Mouse (Mus musculus): ENCODE data around the gene Cd151.
A peak's percentile ranks its signal among the peaks of the same experiment; 100 is the strongest.

Gene Cd151

DNA sequence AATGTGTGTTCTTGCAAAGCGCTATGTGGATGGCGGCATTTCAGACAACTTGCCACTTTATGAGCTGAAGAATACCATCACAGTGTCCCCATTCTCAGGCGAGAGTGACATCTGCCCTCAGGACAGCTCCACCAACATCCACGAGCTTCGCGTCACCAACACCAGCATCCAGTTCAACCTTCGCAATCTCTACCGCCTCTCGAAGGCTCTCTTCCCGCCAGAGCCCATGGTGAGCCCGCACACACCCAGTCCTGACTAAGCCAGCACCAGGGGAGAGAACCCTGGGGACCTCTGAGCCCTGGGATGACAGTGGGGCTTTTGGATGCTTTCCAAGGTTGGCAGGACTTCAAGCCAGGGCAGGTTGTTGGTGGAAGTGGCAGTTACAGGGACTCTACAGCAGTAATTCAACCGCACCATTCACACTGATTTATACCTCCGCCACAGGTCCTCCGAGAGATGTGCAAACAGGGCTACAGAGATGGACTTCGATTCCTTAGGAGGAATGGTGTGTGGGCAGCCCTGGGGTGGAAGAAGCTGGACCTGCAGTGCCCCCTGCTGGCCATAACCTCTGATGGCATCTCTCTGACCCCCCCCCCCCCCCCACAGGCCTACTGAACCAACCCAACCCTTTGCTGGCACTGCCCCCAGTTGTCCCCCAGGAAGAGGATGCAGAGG lies 9.1 kb upstream of the Cd151 start:
- DNase-seq (ENCODE audit: low spot score in 2 of 2) = peak in 1 of 2 experiments; percentile 29

DNA sequence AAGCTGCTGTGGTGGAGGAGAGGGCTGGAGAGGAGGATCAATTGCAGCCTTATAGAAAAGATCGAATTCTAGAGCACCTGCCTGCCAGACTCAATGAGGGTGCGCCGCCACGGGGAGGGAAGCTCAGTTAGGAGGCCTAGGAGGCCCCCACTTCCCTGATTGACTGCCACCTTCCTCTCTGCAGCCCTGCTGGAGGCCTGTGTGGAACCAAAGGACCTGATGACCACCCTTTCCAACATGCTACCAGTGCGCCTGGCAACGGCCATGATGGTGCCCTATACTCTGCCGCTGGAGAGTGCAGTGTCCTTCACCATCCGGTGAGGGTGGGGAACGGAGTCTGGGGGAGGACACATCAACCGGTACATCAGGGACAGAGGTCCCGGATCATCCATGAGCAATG lies 8.5 kb upstream of the Cd151 start:
- DNase-seq (ENCODE audit: low spot score in 2 of 2) = peak in 1 of 2 experiments; percentile 21

DNA sequence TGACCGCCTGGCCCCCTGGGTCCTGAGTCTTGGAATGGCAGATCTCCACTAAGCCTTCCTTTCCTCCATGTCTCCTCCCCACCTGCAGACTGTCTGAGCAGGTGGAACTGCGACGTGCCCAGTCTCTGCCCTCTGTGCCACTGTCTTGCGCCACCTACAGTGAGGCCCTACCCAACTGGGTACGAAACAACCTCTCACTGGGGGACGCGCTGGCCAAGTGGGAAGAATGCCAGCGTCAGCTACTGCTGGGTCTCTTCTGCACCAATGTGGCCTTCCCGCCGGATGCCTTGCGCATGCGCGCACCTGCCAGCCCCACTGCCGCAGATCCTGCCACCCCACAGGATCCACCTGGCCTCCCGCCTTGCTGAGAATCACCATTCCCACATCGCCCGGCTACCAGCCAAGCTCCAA lies 7.9 kb upstream of the Cd151 start:
- DNase-seq (ENCODE audit: low spot score in 2 of 2) = peak in 1 of 2 experiments; percentile 24

DNA sequence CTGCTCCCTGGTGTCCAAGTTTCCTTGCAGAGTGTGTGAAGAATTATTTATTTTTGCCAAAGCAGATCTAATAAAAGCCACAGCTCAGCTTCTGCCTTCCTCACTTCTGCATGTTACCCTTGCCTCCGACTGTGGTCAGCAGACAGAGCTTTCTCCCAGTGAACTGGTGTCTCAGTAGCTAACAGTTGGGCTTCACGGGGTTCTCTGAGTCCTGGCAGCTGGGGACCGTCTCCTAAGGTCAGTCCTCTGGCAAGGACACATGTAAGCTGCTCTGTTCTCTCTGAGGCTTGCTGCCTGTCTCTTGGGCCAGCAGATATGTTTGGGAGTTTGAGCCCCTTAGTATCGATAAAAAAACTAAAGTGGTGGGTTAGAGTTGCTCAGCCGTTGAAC lies 7.2 kb upstream of the Cd151 start:
- no peak for DNase-seq (ENCODE audit: low spot score in 2 of 2)

DNA sequence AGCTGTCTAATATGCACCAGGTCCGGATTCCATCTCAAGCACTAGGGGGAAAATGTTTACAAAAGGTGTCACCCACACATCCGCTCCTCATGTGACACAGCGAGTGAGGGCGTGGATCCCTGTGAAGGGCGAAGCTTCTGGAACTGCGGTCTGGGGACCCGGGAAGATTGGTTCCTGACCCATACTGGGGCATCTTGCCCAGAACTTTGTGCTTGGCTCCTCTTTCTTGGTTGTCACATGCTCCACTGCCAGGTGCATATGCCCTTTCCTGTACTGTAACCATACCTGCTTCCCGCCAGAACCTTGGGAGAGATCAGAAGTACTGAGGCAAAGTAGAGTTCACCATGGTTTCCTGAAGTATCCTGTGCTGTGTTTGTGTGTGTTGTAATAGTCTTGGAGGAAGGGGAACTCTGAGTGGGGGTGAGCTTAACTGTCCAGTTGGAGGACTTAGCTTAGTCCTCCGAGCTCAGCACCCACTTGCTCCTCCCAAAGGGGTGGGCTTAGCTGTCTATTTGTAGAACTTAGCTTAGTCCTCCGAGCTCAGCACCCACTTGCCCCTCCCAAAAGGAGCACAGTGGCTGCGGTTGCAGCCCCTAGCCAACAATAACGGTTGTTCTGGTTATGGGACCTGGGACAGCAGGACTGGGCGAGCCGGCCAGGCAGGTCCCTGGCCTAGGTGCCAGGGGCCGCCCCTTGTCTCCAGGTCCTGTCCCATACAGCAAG lies 6.6 kb upstream of the Cd151 start, which contains the start of gene Cracr2b:
Gene Cracr2b (plus strand): TSS at position 704 of the 723 bp plus-strand sequence.
- DNase-seq (ENCODE audit: low spot score in 2 of 2) = peak in 1 of 2 experiments; percentile 39

DNA sequence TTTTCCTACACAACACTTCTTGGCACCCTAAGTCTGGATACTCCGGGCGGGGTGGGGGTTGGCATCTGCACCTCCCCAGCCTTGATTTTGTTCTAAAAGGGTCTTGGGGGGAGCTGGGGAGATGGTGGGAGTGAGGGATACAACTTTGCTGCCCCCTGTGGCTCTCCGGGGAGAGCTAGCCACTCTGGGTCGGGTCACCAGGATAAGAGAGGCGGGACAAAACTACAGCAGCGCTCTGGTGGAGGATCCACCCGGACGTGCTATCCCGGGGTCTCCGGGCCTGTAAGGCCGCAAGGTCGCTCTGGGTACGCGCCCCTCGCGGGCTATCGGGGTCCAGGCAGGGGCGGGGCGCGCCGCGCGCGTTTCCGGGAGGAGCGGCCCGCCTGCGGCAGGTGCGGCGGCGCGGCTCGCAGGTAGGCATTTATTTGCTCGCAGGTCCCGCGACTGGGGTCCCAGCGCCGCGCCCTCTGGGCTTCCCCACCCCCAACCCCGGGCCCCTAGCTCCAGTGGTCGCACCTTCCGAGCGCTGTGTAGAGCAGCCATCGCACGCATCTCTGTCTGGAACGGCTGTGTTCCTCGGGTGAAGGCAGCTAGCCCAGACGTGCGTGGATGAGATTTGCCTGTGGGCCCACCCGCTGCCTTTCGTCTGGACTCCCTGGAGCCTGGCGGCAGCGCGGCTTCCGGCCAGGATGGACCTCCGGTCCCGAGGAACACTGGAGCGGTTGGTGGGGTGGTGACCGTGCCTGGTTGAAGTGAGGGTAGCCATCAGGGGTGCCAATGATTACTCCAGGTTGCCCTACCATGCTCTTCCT lies 5.5 kb upstream of the Cd151 start:
- DNase-seq (ENCODE audit: low spot score in 2 of 2) = peak in 1 of 2 experiments; percentile 24

DNA sequence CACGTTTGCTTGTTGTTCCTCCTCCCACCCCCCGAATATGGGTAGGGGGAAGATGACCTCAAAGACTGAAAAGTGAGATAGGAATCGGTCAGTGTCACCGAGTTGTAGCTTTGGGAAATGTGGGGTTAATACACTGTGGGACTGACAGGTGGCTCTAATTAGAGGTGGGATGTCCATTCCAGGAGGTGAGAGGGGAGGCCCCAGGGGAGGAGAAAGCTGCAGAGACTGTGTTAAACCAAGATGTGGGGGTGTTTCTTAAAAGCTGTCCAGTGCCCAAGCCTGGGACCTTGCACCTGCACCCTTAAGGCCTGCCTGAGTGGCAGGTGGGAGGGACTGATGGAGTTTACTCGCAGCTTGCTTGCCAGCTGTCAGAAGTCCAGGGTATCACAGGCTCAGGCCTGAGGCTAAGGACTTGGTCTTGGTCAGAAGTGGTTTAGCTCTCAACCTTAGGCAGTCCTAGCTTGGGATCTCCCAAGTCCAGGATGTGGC lies 4.8 kb upstream of the Cd151 start:
- DNase-seq (ENCODE audit: low spot score in 2 of 2) = peak in 1 of 2 experiments; percentile 20

DNA sequence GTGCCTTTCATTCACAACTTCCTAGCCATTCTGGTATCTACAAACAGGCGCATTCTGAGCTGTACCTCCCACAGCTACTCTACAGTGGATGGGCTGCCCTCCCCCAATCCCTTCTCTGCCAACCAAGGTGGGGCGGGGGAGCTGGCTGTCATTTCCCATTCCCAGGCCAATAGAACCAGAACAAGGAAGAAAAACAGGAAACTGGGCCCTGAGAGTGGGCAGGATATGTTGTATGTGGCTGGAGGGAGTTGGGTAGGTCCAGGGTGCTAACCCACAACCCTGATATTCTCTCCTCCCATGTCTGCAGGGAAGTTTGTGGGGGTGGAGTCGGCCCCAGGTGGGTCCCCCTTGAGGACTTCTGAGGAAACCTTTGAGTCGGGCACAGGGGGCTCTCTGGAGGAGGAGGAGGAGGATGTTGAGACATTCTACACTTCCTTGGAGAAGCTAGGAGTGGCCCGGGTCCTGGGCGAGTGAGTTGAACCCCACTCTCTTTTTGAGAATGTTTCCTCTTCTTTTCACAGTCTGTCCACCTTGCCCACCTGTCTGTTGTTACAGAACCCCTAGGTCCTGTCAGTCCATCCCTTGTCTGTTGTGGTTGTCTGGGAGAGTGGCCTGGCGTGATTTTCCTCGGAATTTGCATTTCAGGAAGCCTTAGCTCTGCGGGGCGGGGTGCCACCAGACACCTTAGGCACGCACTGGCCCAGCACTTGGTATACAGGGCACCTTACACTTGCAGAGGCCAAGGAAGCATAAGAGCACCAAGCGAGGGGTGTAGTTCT lies 3.2 kb upstream of the Cd151 start:
- DNase-seq (ENCODE audit: low spot score in 2 of 2) = no peak

DNA sequence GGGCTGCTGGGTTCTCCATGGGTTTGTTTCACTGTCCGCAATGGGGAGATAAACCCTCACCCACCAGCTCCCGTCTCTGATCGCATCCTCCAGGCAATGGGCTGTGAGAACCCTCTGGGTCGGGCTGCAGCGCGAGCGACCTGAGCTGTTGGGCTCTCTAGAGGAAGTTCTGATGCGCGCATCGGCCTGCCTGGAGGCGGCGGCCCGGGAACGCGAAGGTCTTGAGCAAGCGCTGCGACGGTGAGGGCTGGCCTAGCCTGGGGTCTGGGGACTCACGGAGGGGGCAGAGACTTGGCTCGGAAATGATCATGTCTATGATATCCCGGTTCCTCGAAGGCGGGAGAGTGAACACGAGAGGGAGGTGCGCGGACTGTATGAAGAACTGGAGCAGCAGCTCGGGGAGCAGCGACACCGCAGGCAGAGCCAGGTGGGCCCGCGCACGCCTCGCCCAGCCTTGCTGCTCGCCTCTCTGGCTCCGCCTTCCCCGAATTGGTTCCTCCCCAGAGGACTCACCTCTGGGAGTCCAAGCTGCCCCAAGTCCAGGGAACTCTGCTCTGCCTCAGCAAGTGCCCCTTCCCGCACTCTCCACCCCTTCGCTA lies 2.5 kb upstream of the Cd151 start:
- DNase-seq (ENCODE audit: low spot score in 2 of 2) = peak in 1 of 2 experiments; percentile 40

DNA sequence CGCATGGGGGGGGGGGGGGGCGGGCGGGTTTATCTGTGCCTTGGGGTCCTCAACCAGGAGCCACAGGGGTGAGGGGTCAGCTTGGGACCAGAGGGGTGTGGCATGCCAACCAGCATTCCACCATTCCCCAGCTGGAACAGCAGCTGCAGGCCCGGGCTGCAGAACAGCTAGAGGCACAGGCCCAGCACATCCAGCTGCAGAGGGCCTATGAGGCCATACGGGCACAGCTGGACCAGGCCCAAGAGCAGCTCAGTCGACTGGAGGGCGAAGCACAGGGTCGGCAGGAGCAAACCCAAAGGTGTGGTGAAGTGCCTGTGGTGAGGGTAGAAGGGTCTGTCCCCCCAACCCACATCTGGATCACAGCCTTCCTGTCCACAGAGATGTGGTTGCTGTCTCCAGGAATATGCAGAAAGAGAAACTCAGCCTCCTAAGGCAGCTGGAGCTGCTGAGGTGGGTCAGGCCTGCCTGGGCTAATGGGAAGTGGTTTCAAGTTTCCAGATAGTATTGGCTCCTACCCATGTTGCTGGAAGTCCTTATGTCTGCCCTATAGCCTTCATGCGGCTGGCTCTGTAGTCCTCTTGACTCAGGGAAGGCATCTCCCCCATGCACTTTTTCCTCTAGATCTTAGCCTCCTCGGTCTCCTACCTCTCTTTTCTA lies 1.7 kb upstream of the Cd151 start:
- DNase-seq (ENCODE audit: low spot score in 2 of 2) = no peak

DNA sequence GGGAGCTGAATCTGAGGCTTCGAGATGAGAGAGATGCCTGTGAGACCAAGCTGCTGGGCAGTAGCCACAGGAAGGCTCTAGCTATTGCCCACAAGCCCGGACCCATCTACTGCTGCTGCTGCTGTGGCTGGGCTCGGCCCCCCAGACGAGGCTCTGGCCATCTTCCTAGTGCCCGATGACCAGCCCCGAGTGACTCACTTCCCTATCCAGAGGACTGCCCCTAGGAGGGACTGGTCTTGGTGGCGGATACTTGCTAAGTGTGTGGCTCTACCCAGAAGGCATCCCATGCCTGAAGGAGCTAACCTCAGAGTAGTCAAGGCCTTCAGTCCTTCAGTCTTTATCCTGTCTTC lies 1.2 kb upstream of the Cd151 start:
- peak in 1 of 2 experiments; percentile 28 for DNase-seq (ENCODE audit: low spot score in 2 of 2)

DNA sequence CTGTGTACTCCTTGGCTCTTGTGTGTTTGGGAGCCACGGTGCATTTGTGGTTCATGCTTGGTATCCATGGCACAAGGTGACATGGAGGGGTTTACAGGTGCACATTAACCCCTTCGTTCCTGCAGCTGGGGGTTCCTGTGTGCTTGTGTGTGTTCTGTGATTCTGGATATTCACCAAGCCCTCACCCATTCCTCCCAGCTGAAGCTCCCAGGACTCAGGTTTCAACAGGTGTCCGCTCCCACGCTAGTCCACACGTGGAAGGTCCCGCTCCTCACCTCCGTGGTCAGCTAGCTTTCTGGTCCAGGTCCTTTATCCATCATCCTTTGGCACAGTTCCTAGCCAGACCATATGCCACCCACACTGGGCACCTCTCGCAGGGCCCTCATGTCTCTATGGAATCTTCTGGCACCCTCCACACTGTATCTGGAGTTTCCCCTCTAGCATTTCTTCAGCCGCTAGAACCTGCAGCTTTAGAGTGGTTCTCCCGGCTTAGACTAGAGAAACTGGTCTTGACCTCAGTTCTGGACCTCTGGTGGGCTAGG lies 514 bp upstream of the Cd151 start:
- DNase-seq (ENCODE audit: low spot score in 2 of 2) = no peak

DNA sequence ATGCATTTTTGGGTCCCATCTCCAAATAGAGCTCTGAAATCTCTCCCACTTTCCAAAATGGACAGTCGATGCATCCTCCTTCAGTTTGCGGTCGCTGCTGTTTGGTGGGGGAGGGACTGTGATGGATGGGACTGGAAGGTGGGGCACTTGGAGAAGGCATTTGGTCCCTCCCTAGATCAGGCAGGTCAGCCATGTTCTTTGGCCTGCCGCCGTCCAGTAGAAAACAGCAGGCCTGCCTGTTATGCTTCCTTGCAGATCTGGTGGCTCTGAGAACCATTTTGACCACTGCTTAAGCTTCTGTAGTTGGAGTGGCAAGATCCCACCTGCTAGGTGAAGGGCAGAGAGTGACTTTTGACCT lies 951 bp downstream of the Cd151 start:
- peak in 1 of 2 experiments; percentile 34 for DNase-seq (ENCODE audit: low spot score in 2 of 2)

DNA sequence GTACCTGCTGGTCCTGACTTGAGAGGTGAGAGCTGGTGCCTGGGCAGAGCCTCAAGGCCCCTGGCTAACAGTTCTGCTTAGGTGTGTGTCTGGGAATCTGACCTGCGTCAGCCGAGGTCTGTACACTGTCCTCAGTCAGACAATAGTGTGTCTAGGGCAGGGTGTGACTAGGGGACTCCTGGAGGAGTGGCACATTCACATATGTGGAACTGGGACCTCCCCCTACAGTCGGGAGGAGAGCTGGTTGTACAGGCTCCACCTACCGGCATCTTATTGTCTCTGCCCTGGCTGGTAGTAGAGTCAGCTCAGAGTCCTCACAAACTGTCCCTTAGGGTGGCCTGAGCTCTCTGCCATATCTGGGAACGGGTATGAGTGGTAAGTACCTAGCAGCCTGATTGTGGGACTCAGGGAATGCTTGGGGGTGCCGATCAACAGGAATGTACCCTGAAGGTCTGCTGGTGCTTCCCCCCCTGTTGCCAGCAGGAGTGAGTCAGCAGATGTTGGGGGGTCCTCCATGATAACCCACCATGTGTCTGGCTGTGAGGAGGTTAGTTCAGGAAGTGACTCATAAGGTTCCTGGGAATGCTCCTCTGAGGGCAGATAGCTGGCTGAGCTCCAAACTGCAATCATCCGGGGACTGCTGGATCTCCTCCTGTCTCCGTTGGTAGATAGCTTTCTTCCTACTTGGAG lies 1.5 kb downstream of the Cd151 start:
- DNase-seq (ENCODE audit: low spot score in 2 of 2) = peak; percentile 72 to 84

DNA sequence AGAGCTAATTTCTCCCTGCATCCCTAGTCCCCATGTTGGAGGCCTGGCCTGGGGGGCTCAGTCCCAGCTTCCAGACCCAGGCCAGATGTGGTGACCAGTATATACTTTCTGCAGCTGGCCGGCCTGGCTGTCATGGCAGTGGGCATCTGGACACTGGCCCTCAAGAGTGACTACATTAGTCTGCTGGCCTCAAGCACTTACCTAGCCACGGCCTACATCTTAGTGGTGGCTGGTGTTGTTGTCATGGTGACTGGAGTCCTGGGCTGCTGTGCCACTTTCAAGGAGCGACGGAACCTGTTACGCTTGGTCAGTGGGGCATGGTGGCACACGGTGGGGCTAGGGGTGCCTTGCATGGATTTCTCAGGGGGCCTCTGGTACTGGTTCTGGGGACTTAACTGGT lies 2.2 kb downstream of the Cd151 start:
- peak in 1 of 2 experiments; percentile 45 for DNase-seq (ENCODE audit: low spot score in 2 of 2)

DNA sequence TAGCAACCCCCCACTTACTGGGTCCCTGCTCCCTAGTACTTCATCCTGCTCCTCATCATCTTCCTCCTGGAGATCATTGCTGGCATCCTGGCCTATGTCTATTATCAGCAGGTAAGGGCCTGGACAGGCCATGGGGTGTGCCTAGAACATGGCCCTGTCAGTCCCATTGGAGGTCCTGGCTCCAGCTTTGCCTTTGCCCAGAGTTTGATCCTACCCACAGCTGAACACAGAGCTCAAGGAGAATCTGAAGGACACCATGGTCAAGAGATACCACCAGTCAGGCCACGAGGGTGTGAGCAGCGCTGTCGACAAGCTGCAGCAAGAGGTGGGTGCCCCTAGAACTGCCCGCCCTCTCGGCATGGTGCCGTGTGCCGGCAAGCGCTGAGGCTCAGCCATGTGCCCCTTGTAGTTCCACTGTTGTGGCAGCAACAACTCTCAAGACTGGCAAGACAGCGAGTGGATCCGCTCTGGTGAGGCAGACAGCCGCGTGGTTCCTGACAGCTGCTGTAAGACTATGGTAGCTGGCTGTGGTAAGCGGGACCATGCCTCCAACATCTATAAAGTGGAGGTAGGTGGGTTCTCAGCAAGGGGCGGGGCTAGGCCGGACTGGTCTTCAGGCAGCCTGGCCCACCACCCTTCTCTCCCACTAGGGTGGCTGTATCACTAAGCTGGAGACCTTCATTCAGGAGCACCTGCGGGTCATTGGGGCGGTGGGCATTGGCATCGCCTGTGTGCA lies 2.9 kb downstream of the Cd151 start:
- DNase-seq (ENCODE audit: low spot score in 2 of 2) = peak in 1 of 2 experiments; percentile 44

DNA sequence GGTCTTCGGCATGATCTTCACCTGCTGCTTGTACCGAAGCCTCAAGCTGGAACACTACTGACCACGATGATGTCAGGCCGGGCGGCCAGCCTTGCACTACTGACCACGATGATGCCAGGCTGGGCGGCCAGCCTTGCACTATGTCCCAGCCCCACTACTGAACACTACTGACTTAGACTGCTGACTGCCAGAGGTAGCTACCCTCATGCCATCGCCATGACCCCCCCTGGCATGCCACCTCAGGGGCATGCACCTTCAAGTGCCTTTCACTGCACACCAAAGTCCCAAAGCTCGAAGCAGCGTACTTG lies 3.4 kb downstream of the Cd151 start:
- DNase-seq (ENCODE audit: low spot score in 2 of 2) = no peak

DNA sequence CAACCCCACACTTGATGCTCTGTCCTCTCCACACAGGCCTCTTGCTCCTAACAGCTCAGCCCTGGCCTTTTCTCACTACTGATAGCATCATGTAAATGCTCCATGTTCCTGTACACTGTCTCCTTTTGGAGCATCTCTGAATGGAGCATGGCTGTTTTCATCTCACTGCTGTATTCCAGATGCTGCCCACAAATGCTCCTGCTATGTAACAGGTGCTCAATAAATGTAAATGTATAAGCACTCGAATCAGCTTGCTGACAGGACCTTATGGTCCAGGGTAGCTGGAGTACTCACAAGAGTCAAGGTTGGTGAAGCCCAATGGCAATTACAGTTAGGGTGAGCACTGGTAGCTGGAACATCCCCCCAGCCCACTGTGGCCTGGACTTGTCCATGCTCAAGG lies 4.0 kb downstream of the Cd151 start:
- DNase-seq (ENCODE audit: low spot score in 2 of 2) = no peak

DNA sequence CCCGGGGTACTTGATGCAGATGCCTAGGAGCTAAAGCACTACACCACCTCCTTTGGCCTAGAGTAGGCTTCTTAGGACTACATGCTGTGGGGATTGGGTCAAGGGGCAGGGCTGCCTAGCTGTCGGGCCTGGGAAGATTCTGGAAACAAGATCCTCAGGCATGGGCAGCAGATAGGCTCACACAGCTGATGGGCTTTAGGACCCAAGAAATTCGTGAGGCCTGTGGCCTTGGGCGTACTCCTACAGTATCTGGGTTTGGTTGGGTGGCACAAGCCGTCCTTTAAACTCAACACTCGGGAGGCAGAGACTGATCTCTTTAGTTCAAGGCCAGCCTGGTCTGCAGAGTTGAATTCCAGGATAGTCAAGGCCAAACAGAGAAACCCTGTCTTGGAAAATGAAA lies 5.0 kb downstream of the Cd151 start:
- DNase-seq (ENCODE audit: low spot score in 2 of 2) = no peak
